Mouse (Mus musculus) splenic B cell, adult 2 months (primary cell): Measurements from ENCODE around the gene Grip1.

ENCODE experiments used
- DNase-seq: peaks from one replicate; pipeline ENCODE4 v3.0.0-alpha.2; 2011; ENCODE audit warnings: low read depth, low spot score
- H3K27me3 ChIP-seq: 2 replicates; pipeline ENCODE4 v1.6.1; 2012; ENCODE audit warnings: mild to moderate bottlenecking, low read length, moderate library complexity, mixed read lengths; ENCODE audit not compliant: control insufficient read depth, poor library complexity, insufficient read depth, severe bottlenecking
- H3K36me3 ChIP-seq: 2 replicates; pipeline ENCODE4 v1.6.1; 2012; ENCODE audit warnings: mild to moderate bottlenecking, low read length, moderate library complexity, mixed read lengths; ENCODE audit not compliant: control insufficient read depth, poor library complexity, insufficient read depth, severe bottlenecking

Gene Grip1

DNA sequence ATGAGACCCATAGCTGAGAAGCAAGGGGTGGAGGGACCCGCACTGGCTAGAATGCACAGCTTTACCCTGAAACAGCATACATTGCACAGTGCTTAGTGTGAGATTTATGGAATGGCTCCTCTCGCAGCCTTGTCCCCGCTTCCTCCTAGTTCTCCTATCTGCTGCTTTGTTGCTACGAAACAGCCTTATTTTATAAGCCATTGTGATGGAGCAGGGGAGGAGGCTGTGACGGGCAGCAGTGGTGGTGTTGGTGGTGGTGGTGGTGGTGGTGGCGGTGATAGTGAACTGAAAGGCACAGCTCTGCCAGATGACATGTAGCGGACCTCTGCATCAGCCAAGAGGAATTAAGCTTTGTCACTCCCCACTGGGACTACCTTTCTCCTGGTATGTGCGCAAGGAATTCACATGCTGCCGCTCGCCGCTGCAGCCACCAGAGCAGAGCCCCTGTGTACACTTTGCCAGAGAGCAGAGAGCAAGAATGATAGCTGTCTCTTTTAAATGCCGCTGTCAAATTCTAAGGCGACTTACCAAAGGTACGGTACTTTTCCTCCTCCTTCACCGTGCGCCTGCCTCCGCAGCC is 365.6 kb downstream of the Grip1 start:
- H3K27me3 ChIP-seq, result no peaks in the 10 kb centered on the region
- no peaks in the 10 kb centered on the region for H3K36me3 ChIP-seq
- no peak for DNase-seq

DNA sequence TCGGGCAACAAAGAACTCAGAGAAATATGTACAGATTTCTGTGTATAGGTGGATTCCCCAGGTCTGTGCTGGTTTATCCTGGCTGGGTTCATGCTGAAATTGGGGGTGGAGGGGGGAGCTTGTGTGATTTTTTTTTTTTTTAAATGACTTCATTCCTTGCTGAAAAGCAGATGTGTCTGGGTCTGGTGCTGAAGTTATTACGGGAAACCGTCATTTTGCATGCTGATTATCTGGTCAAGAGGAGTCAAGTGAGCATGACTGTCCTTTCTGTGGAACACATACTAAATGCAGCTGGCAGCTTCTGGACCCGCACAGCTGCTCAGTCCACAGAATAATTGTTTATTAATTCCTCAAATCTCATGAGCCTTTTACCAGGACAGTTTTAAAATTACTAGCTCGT is 366.1 kb downstream of the Grip1 start:
- no peaks in the 10 kb centered on the region for H3K36me3 ChIP-seq
- no peak for DNase-seq
- no peaks in the 10 kb centered on the region for H3K27me3 ChIP-seq

DNA sequence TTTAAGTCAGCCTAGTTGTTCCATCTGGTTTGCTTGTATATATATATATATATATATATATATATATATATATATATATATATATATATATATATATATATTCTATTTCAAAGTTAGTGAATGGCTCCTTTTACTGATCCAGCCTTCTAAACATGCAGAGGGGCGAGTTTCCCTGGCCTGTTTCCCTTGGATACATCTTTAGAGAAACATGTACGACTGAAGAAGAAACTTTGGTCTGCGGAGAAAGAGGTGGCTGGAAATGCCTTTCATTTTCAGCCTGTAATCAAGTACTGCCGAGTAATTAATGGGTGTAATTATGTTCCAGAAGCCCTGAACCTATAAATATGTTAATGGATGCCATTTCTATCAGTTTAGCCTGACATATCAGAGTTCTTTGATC is 366.8 kb downstream of the Grip1 start:
- Histone ChIP-seq H3K36me3 (no peaks in the 10 kb centered on the region), H3K27me3 (no peaks in the 10 kb centered on the region)
- DNase-seq, result no peak

DNA sequence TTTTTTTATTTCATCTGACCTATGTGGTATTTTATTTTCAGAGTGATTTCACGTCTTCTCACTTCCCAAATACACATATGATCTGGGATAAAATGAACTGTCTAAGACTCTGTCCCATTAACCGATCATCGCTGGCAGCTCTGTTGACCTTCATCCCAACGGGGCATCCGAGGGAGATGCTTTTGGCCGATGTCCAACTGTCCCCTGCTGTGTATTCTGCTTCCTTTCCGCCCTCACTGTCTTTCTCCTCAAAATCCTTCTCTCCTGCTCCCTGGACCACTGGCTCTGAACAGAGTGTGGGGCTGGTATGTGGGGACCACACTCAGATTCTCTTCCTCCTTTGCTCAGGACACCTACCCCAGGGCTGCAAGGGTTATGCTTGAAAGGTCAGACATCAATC is 370.1 kb downstream of the Grip1 start:
- DNase-seq, result no peak
- no peaks in the 10 kb centered on the region for H3K36me3 ChIP-seq
- H3K27me3 ChIP-seq, result no peaks in the 10 kb centered on the region

DNA sequence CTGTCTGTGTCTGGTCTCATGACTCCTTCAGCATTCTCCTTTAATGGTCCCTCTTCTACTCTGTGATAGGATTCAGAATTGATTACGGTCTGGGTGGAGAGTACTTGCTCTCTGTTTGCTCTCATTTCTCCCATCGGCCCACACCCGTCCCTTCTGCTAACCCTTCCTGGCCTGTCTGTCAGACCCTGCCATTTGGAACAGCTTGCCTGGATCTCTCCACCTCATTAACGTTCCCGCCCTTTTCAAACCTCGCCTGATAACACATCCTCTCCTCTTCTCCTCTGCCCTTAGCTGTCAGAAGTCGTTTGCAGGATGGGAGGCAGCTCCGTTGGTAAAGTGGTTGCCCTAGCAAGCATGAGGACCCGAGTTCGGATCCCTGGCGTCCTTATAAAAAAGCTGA is 370.9 kb downstream of the Grip1 start:
- no peaks in the 10 kb centered on the region for H3K27me3 ChIP-seq
- DNase-seq, result no peak
- H3K36me3 ChIP-seq, result no peaks in the 10 kb centered on the region

DNA sequence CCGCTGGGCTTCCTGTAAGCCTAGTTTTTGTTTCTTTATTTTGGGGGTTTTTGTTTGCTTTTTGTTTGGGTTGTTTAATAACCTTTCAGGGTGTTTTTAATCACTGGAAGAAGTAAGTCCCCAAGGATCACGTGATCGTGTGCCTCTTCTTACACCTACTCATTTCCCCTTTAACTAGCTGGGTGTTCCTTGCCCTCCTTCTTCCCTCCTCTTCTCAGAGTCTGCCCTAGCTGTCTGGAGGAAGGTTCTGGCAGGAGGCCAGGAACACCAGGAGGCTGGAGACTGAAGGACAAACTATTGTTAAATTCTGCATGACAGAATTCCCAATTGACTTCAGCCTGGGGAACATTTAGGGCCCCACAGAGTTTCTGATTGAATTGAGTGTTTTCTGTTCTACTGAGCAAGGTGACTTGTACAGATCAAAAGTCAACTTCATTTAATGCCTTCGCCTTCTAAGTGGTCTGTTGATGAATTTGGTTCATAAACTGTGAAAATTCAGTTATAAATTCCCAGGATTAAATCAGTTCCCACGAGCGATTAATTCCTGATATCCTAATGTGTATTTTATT is 376.8 kb downstream of the Grip1 start:
- H3K27me3 ChIP-seq, result no peaks in the 10 kb centered on the region

DNA sequence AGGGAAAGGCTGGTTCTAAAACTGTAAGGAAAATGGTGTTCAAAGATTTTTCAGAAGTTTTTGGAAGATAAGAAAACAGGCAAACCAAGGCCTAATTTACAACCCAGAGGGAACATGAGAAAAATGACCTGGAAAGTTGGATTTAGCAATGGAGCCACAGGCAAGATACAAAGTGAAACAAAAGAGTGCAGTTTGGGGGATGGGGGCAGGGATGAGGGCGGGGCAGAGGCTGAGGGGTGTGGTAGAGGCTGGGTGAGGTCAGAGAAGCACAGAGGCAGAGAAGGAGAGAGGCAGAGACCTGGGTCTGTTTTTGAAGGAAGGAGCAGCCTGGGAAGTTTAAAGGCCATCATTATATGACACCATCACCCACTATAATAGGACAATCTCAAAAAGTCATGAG is 377.5 kb downstream of the Grip1 start:
- no peaks in the 10 kb centered on the region for H3K36me3 ChIP-seq
- no peaks in the 10 kb centered on the region for H3K27me3 ChIP-seq
- DNase-seq, result no peak

More for the DNA sequence above, 376.8 kb downstream of the Grip1 start:
- H3K36me3 ChIP-seq, result no peaks in the 10 kb centered on the region
- DNase-seq, result no peak

DNA sequence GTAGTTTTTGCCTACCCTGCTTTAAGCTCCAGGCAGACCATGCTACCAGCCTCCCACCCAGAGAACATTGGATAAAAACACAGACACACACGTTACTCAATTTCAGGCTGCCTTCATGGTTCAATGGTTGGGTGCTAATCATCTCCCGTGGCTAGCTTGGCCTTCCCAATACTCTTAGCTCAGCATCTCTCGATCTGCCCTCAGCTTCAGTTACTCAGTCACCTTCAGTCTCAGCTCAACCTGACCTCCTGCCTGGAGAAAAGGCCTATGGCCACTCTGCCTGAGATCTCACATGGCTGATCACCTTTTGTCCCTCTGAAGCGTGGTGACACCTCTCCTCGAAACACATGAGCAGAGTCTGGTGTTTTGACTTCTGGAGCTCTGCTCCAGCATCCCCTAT is 379.7 kb downstream of the Grip1 start:
- Histone ChIP-seq H3K36me3 (no peaks in the 10 kb centered on the region), H3K27me3 (no peaks in the 10 kb centered on the region)
- DNase-seq, result no peak

DNA sequence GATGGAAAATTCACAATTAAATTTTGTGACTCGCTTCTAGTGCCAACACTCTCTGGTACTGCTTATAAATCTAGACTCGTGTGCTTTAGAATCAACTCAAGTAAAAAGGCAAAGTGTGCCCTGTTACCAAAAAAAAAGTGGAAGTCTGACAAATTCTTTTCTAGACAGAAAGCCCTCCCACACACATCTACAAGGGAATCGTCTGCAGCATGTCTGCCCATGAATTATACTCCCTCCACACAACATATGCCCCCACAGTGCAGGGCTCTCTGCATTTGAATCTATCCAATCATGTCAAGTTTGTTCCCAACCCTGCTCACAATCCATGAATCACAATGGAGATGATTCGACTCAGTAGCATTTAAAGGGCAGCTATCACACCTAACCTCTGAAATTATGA is 380.5 kb downstream of the Grip1 start:
- no peaks in the 10 kb centered on the region for H3K36me3 ChIP-seq
- H3K27me3 ChIP-seq, result no peaks in the 10 kb centered on the region
- DNase-seq, result no peak

DNA sequence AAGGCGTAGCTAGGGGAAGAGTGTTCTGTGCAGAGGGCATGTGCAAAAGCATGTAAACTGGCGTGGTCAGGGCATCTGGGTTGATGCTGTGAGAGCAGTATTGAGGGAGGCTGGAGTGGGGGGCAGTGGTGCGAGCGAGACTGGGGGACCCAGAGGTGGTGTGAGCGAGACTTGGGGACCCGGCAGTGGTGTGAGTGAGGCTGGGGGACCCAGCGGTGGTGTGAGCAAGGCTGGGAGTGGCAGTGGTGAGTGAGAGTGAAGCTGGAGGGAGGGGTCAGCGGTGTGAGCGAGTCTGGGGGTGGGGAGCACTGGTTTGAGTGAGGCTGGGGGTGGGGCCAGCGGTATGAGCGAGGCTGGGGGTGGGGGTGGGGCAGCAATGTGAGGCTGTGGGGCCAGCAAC is 386.0 kb downstream of the Grip1 start:
- no peaks in the 10 kb centered on the region for H3K36me3 ChIP-seq
- no peak for DNase-seq
- H3K27me3 ChIP-seq, result no peaks in the 10 kb centered on the region

DNA sequence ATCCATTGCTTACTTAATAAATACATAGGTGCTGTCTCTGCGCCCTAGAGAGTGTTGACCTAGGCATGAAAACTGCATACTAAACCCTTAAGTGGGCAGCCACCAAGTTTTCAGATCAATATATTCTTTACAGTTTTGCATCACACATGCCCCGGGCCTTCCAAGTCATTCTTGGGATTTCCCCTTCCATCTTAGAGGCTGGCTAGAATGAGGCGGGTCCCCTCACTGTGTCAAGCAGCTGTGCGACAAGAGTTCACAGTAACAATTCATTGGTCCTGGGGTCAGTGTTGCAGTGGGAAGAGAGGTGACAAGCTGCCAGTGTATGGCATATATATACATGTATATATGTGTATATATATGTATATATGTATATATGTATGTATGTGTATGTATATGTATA is 388.4 kb downstream of the Grip1 start:
- no peak for DNase-seq
- Histone ChIP-seq H3K36me3 (no peaks in the 10 kb centered on the region), H3K27me3 (no peaks in the 10 kb centered on the region)

DNA sequence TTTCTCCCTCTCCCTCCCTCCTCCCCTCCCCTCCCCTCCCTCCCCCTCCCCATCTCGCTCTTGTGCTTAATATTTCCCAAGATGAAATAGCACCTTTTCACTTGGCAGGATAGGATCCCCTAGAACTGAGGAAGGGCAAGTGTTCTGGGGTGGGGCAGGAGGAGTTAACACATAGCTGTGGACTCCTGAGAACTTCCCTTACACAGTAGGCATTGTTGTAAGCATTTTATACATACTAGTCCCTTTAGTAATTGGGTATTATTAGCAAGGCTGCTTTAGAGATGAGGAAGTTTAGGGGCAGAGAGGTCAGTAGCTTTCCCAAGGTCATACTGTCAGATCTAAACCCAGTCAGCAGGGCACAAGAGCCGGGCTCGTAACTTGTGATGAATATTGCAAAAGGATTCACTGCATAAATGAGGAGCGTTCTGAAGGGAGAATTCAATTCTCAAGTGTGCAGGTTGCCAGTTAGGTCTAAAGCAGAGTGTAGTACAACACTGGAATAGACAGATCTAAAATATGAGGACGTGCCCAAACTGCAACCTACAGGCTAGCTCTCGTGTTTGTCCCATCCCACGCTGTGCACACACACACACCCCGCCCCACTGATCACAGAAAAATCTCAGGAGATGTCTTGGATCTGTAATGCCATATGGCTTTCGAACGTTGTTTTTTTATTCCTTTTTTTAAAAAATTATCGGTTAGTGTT is 392.2 kb downstream of the Grip1 start:
- no peak for DNase-seq
- H3K36me3 ChIP-seq, result no peaks in the 10 kb centered on the region
- no peaks in the 10 kb centered on the region for H3K27me3 ChIP-seq

DNA sequence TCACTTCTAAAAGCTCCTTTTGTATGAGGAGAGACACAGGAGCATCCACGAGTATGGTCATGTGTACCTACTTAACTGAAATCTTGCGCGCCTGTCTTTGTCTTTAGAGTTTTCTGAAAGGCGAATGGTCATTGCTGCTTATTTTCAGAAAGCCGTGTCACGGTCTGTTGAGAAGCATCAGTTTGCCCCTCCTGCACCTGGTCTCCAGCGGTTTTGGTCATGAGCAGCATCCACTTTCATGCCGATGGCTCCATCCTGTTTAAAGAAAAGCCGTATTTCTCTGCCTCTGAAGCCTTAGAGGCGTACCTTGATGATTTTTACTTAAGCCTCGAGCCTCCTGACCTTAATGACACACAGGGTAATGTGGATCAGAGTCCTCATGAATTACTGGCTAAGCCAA is 398.0 kb downstream of the Grip1 start:
- H3K27me3 ChIP-seq, result no peaks in the 10 kb centered on the region
- H3K36me3 ChIP-seq, result no peaks in the 10 kb centered on the region
- DNase-seq, result no peak

DNA sequence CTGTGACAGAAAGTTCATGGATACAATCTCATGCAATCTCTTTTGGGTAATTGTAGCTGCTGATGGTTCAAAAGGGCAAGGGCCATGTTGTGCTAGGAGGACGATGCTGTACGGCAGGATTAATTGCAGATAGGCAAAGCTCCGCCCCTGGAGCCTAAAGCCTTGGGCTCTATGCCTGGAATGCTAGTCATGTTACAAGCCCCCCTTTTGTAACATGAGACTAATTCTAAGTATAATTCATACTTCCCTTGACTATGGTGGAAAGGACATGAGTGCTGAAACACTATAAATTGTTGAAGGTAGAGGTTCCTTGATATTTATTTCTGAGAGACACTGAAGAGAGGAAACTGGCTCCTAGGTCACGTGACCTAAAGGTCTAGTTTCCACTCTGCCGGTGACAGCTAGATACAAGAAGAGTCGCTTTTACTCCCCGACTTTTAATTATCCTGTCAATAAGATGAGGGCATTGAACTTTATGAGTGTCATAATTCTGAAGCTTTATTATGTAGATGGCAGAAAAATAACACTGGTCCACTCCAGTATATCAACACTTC is 399.0 kb downstream of the Grip1 start:
- DNase-seq, result no peak

DNA sequence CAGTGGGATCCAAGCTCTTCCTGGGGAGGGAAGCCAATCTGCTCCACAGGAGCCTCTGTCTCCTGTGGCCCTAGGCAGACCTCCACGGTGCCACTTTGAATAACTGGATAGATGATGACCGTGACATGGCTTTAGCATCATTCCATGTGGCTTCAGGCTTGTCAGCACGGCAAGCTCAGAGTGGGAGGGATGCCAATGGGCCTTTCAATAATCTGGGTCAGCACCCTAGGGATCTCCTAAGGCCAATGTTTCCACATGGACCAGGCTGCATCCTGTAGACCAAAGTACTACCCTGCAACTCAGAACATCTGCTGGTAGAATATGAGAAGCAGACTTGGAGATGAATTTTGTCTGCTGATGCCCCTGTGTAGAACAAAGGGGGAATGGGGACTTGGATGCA is 414.1 kb downstream of the Grip1 start:
- no peaks in the 10 kb centered on the region for H3K27me3 ChIP-seq
- no peaks in the 10 kb centered on the region for H3K36me3 ChIP-seq
- DNase-seq, result no peak

More for the DNA sequence above, 399.0 kb downstream of the Grip1 start:
- Histone ChIP-seq H3K27me3 (no peaks in the 10 kb centered on the region), H3K36me3 (no peaks in the 10 kb centered on the region)
